Mouse (Mus musculus): ENCODE results near the gene Nostrin. TPM values are rescaled to one million over a fixed set of nuclear protein-coding genes. Genes with fewer than 3 reads are reported as not detected.

Nostrin gene
- polyA plus RNA-seq, 1 experiment from 2014 or later: 18.7 TPM

GRCm38 (mm10) chr2:69188732-69189131 lies 53.1 kb downstream of the Nostrin start:
- Histone ChIP-seq H3K4me2 (replicated peaks; ENCODE audit: low read depth) (no peak overlapping the region), H3K4me1 (replicated peaks; ENCODE audit: control insufficient read depth, insufficient read depth) (no peaks in the 10 kb centered on the region), H3K4me3 (ENCODE audit: low read depth, low read length) (no peak overlapping the region), H3K36me3 (ENCODE audit: control insufficient read depth, insufficient read depth, low read length) (peaks cover 13% of the 10 kb centered on the region), H3K9me3 (ENCODE audit: control insufficient read depth, low read length) (no peaks in the 10 kb centered on the region), H3K9ac (ENCODE audit: low read length) (no peak overlapping the region), H3K27me3 (ENCODE audit: control insufficient read depth, insufficient read depth, low read length) (no peaks in the 10 kb centered on the region), H3K27ac (replicated peaks) (no peak overlapping the region)
- TF ChIP-seq CTCF (IDR thresholded peaks at IDR 0.05; ENCODE audit: low read depth): no peak
- TF ChIP-seq EP300 (optimal IDR thresholded peaks at IDR 0.05): no peak
- ATAC-seq (ENCODE audit: low FRiP score, low TSS enrichment) (no peak), DNase-seq (ENCODE audit: low spot score) (no peak)
- WGBS: 81% methylated on average over 6 of the region's 6 CpGs

GRCm38 (mm10) chr2:69189222-69189621 lies 53.6 kb downstream of the Nostrin start:
- no peak for ATAC-seq (ENCODE audit: low FRiP score, low TSS enrichment)
- Histone ChIP-seq H3K27me3 (ENCODE audit: control insufficient read depth, insufficient read depth, low read length) (no peaks in the 10 kb centered on the region), H3K4me1 (replicated peaks; ENCODE audit: control insufficient read depth, insufficient read depth) (no peaks in the 10 kb centered on the region), H3K9ac (ENCODE audit: low read length) (no peak overlapping the region), H3K36me3 (ENCODE audit: control insufficient read depth, insufficient read depth, low read length) (peaks cover 16% of the 10 kb centered on the region), H3K4me2 (replicated peaks; ENCODE audit: low read depth) (no peak overlapping the region), H3K27ac (replicated peaks) (no peak overlapping the region), H3K4me3 (ENCODE audit: low read depth, low read length) (no peak overlapping the region), H3K9me3 (ENCODE audit: control insufficient read depth, low read length) (no peaks in the 10 kb centered on the region)
- DNase-seq (ENCODE audit: low spot score): no peak
- WGBS: 72% methylated on average over 4 of the region's 4 CpGs
- no peak for TF ChIP-seq EP300 (optimal IDR thresholded peaks at IDR 0.05)
- TF ChIP-seq CTCF (IDR thresholded peaks at IDR 0.05; ENCODE audit: low read depth): no peak

GRCm38 (mm10) chr2:69191059-69191458 lies 55.5 kb downstream of the Nostrin start:
- Histone ChIP-seq H3K36me3 (ENCODE audit: control insufficient read depth, insufficient read depth, low read length) (peaks cover 21% of the 10 kb centered on the region), H3K4me1 (replicated peaks; ENCODE audit: control insufficient read depth, insufficient read depth) (no peaks in the 10 kb centered on the region), H3K9me3 (ENCODE audit: control insufficient read depth, low read length) (no peaks in the 10 kb centered on the region), H3K4me3 (ENCODE audit: low read depth, low read length) (no peak overlapping the region), H3K4me2 (replicated peaks; ENCODE audit: low read depth) (no peak overlapping the region), H3K27ac (replicated peaks) (no peak overlapping the region), H3K9ac (ENCODE audit: low read length) (no peak overlapping the region), H3K27me3 (ENCODE audit: control insufficient read depth, insufficient read depth, low read length) (no peaks in the 10 kb centered on the region)
- WGBS: 80% methylated on average over 5 of the region's 5 CpGs
- no peak for ATAC-seq (ENCODE audit: low FRiP score, low TSS enrichment)
- no peak for TF ChIP-seq EP300 (optimal IDR thresholded peaks at IDR 0.05)
- TF ChIP-seq CTCF (IDR thresholded peaks at IDR 0.05; ENCODE audit: low read depth): no peak
- DNase-seq (ENCODE audit: low spot score): no peak

- H3K36me3 ChIP-seq (ENCODE audit: control insufficient read depth, insufficient read depth, low read length): peaks cover 21% of the 10 kb centered on the region
- no peaks in the 10 kb centered on the region for H3K4me1 ChIP-seq (replicated peaks; ENCODE audit: control insufficient read depth, insufficient read depth)
- H3K27ac ChIP-seq (replicated peaks): no peak overlapping the region
- H3K9ac ChIP-seq (ENCODE audit: low read length): no peak overlapping the region
- no peak overlapping the region for H3K4me2 ChIP-seq (replicated peaks; ENCODE audit: low read depth)
- H3K27me3 ChIP-seq (ENCODE audit: control insufficient read depth, insufficient read depth, low read length): no peaks in the 10 kb centered on the region
- H3K9me3 ChIP-seq (ENCODE audit: control insufficient read depth, low read length): no peaks in the 10 kb centered on the region
- ATAC-seq (ENCODE audit: low FRiP score, low TSS enrichment): peak; percentile 70
- 76% methylated on average over 5 of the region's 5 CpGs for WGBS
- no peak for TF ChIP-seq EP300 (optimal IDR thresholded peaks at IDR 0.05)
- TF ChIP-seq CTCF (IDR thresholded peaks at IDR 0.05; ENCODE audit: low read depth): no peak
- peak; percentile 21 for DNase-seq (ENCODE audit: low spot score)
- no peak overlapping the region for H3K4me3 ChIP-seq (ENCODE audit: low read depth, low read length)
Measured at GRCm38 (mm10) chr2:69193555-69193954, 58.0 kb downstream of the Nostrin start.

- WGBS: 11% methylated on average over 6 of the region's 6 CpGs
- Histone ChIP-seq H3K4me3 (ENCODE audit: low read depth, low read length) (peak overlapping the region; percentile 84), H3K9ac (ENCODE audit: low read length) (peak overlapping the region; percentile 81; the same call in 1 of the 2 replicates), H3K4me1 (replicated peaks; ENCODE audit: control insufficient read depth, insufficient read depth) (no peaks in the 10 kb centered on the region), H3K4me2 (replicated peaks; ENCODE audit: low read depth) (peak overlapping the region; percentile 95), H3K27ac (replicated peaks) (no peak overlapping the region), H3K36me3 (ENCODE audit: control insufficient read depth, insufficient read depth, low read length) (no peaks in the 10 kb centered on the region; the same call in 1 of the 2 replicates), H3K27me3 (ENCODE audit: control insufficient read depth, insufficient read depth, low read length) (no peaks in the 10 kb centered on the region), H3K9me3 (ENCODE audit: control insufficient read depth, low read length) (no peaks in the 10 kb centered on the region)
- DNase-seq (ENCODE audit: low spot score): no peak
- TF ChIP-seq EP300 (optimal IDR thresholded peaks at IDR 0.05) (no peak), CTCF (IDR thresholded peaks at IDR 0.05; ENCODE audit: low read depth) (no peak)
- no peak for ATAC-seq (ENCODE audit: low FRiP score, low TSS enrichment)
Measured at GRCm38 (mm10) chr2:69205185-69205584, 69.6 kb downstream of the Nostrin start.

- Histone ChIP-seq H3K4me2 (replicated peaks; ENCODE audit: low read depth) (peak within 1 kb of the TSS; percentile 95), H3K9me3 (ENCODE audit: control insufficient read depth, low read length) (no peaks in the 10 kb centered on the region), H3K36me3 (ENCODE audit: control insufficient read depth, insufficient read depth, low read length) (no peaks in the 10 kb centered on the region; the same call in 1 of the 2 replicates), H3K9ac (ENCODE audit: low read length) (peak within 1 kb of the TSS; percentile 81), H3K4me3 (ENCODE audit: low read depth, low read length) (peak within 1 kb of the TSS; percentile 84), H3K27me3 (ENCODE audit: control insufficient read depth, insufficient read depth, low read length) (no peaks in the 10 kb centered on the region), H3K4me1 (replicated peaks; ENCODE audit: control insufficient read depth, insufficient read depth) (no peaks in the 10 kb centered on the region), H3K27ac (replicated peaks) (peak within 1 kb of the TSS; percentile 73; the same call in 1 of the 2 replicates)
- TF ChIP-seq EP300 (optimal IDR thresholded peaks at IDR 0.05) (no peak), CTCF (IDR thresholded peaks at IDR 0.05; ENCODE audit: low read depth) (peak; percentile 42)
- peak; percentile 93 for DNase-seq (ENCODE audit: low spot score)
- ATAC-seq (ENCODE audit: low FRiP score, low TSS enrichment): peak; percentile 100
- WGBS: under 1% methylated on average over 46 of the region's 46 CpGs
Measured at GRCm38 (mm10) chr2:69205791-69206351, 70.3 kb downstream of the Nostrin start, which contains the start of gene Spc25. Spc25 (minus strand) TSS chr2:69206194.
